Mouse (Mus musculus) G1E (cell line): ENCODE measurements around the gene Nfatc2ip. TPM values are rescaled to one million over a fixed set of nuclear protein-coding genes. Genes with fewer than 3 reads are reported as not detected.

Source experiments
- ATAC-seq: 2 replicates; pipeline ENCODE4 v1.8.0; 2016; ENCODE audit warnings: mild to moderate bottlenecking; ENCODE audit not compliant: insufficient number of reproducible peaks, poor library complexity, low FRiP score, severe bottlenecking; ENCODE audit errors: extremely low read depth
- DNase-seq: peaks from one replicate; pipeline ENCODE4 v3.0.0; 2012; ENCODE audit warnings: low spot score
- H3K27me3 ChIP-seq: 2 replicates; pipeline ENCODE4 v1.6.1; 2012; ENCODE audit warnings: mild to moderate bottlenecking, low read length, inconsistent platforms; ENCODE audit not compliant: insufficient read depth
- H3K36me3 ChIP-seq: replicated peaks from 2 replicates; pipeline ENCODE3; 2012; ENCODE audit warnings: mild to moderate bottlenecking, inconsistent platforms
- H3K4me1 ChIP-seq: 2 replicates; pipeline ENCODE4 v1.6.1; 2012; ENCODE audit warnings: low read depth, low read length, inconsistent platforms, mixed read lengths; ENCODE audit not compliant: insufficient read depth
- H3K4me3 ChIP-seq: 2 replicates; pipeline ENCODE4 v1.5.1; 2012; ENCODE audit warnings: low read depth, mild to moderate bottlenecking, inconsistent platforms, low read length, moderate library complexity, mixed read lengths
- H3K9me3 ChIP-seq: replicated peaks from 2 replicates; pipeline ENCODE4 v1.6.1; 2012; ENCODE audit warnings: inconsistent platforms
- CTCF ChIP-seq: IDR thresholded peaks from 2 replicates; pipeline ENCODE4 v1.5.1; 2012; ENCODE audit warnings: low read depth, low read length, inconsistent platforms, mixed read lengths
- GATA1 ChIP-seq: IDR thresholded peaks from 2 replicates; pipeline ENCODE4 v1.6.1; 2012; ENCODE audit warnings: borderline replicate concordance, low read length, inconsistent platforms, mixed read lengths
- GATA2 ChIP-seq: IDR thresholded peaks from 2 replicates; pipeline ENCODE4 v1.6.1; 2012; ENCODE audit warnings: low read depth, low read length, inconsistent platforms, borderline replicate concordance
- POLR2AphosphoS5 ChIP-seq: IDR thresholded peaks from 2 replicates; pipeline ENCODE4 v1.6.1; 2012; ENCODE audit warnings: low read depth, low read length, inconsistent platforms; ENCODE audit not compliant: insufficient replicate concordance
- TAL1 ChIP-seq: conservative IDR thresholded peaks from 2 replicates; pipeline ENCODE4 v1.6.1; 2012; ENCODE audit warnings: low read depth, low read length, inconsistent platforms, mixed read lengths
- polyA plus RNA-seq: library from polyadenylated mRNA; stranded (reverse); fragments of >175 nt; gene quantifications from 2 replicates; pipeline ENCODE4 v1.2.3, GENCODE M21; 2012
- total RNA-seq, 2 experiments: library from RNA; stranded (forward) in 1 of 2; stranded (reverse) in 1 of 2; fragments of 200-1000 nt in 1 of 2; fragments of >200 nt in 1 of 2; fragmentation: Nextera tagmentation in 1 of 2; gene quantifications; 2 replicates each; pipeline ENCODE4 v1.2.3; 2014 to 2017

Gene Nfatc2ip
- total and polyA plus RNA-seq, 3 experiments: 5.0 to 22.0 (median 16.8) TPM

- Histone ChIP-seq H3K4me1 (0 out of 2 replicates have a peak, but pooled peaks cover 2% of the 10 kb centered on the region), H3K27me3 (peaks cover 44% of the 10 kb centered on the region), H3K4me3 (no peak overlapping the region), H3K9me3 (no peaks in the 10 kb centered on the region), H3K36me3 (no peaks in the 10 kb centered on the region)
- ATAC-seq: no peak
- no peak for DNase-seq
- TF ChIP-seq CTCF: no peak
- no peak for TF ChIP-seq GATA1
- TF ChIP-seq POLR2AphosphoS5: no peak
- no peak for TF ChIP-seq TAL1
- no peak for TF ChIP-seq GATA2
Observed at GRCm38 (mm10) chr7:126338906-126339305, 57.6 kb downstream of the Nfatc2ip start.

- no peak for DNase-seq
- 0 out of 2 replicates have a peak, but pooled peaks cover 2% of the 10 kb centered on the region for H3K4me1 ChIP-seq
- no peaks in the 10 kb centered on the region for H3K36me3 ChIP-seq
- TF ChIP-seq GATA2 (no peak), CTCF (peak; percentile 38; the same call in 1 of the 2 replicates), POLR2AphosphoS5 (no peak)
- H3K27me3 ChIP-seq: peaks cover 40% of the 10 kb centered on the region
- H3K4me3 ChIP-seq: no peak overlapping the region
- ATAC-seq: no peak
- H3K9me3 ChIP-seq: no peaks in the 10 kb centered on the region
Observed at GRCm38 (mm10) chr7:126335556-126335955, 61.0 kb downstream of the Nfatc2ip start.

Other genes starting within 250 kb of the Nfatc2ip start
- 240 and 242 TPM in 2 replicates for gene Xpo6, start 196.2 kb downstream of the Nfatc2ip start, total RNA-seq (2014; fragmentation: Nextera tagmentation)
- gene Xpo6, start 196.2 kb downstream of the Nfatc2ip start, total RNA-seq (2017): 49.6 and 50.0 TPM in 2 replicates
- 114 and 180 TPM in 2 replicates for gene Xpo6, start 196.2 kb downstream of the Nfatc2ip start, polyA plus RNA-seq
- not detected in 2 replicates for gene Sbk1, start 124.1 kb downstream of the Nfatc2ip start, total RNA-seq (2014; fragmentation: Nextera tagmentation)
- 0.06 and 0.33 TPM in 2 replicates for gene Sbk1, start 124.1 kb downstream of the Nfatc2ip start, total RNA-seq (2017)
- gene Sbk1, start 124.1 kb downstream of the Nfatc2ip start, polyA plus RNA-seq: 0.26 and 0.31 TPM in 2 replicates
- gene Lat, start 27.2 kb downstream of the Nfatc2ip start, total RNA-seq (2014; fragmentation: Nextera tagmentation): 0.38 and 1.7 TPM in 2 replicates
- 14.6 and 15.6 TPM in 2 replicates for gene Lat, start 27.2 kb downstream of the Nfatc2ip start, total RNA-seq (2017)
- 10.1 and 12.7 TPM in 2 replicates for gene Lat, start 27.2 kb downstream of the Nfatc2ip start, polyA plus RNA-seq
- gene Spns1, start 19.3 kb downstream of the Nfatc2ip start, total RNA-seq (2014; fragmentation: Nextera tagmentation): 10.5 and 21.4 TPM in 2 replicates
- gene Spns1, start 19.3 kb downstream of the Nfatc2ip start, total RNA-seq (2017): 19.0 and 19.8 TPM in 2 replicates
- 55.2 and 55.4 TPM in 2 replicates for gene Spns1, start 19.3 kb downstream of the Nfatc2ip start, polyA plus RNA-seq
- not detected in 2 replicates for gene Cd19, start 18.2 kb upstream of the Nfatc2ip start, total RNA-seq (2014; fragmentation: Nextera tagmentation)
- not detected in 2 replicates for gene Cd19, start 18.2 kb upstream of the Nfatc2ip start, total RNA-seq (2017)
- not detected in 2 replicates for gene Cd19, start 18.2 kb upstream of the Nfatc2ip start, polyA plus RNA-seq
- 1.7 and 2.9 TPM in 2 replicates for gene Rabep2, start 32.0 kb upstream of the Nfatc2ip start, total RNA-seq (2014; fragmentation: Nextera tagmentation)
- 16.0 and 16.1 TPM in 2 replicates for gene Rabep2, start 32.0 kb upstream of the Nfatc2ip start, total RNA-seq (2017)
- 21.7 and 28.3 TPM in 2 replicates for gene Rabep2, start 32.0 kb upstream of the Nfatc2ip start, polyA plus RNA-seq
- 0.29 TPM in 1 of 2 replicates, not detected in the other for gene Atp2a1, start 66.4 kb upstream of the Nfatc2ip start, total RNA-seq (2014; fragmentation: Nextera tagmentation)
- gene Atp2a1, start 66.4 kb upstream of the Nfatc2ip start, total RNA-seq (2017): not detected in 2 replicates
- 0.02 TPM in 1 of 2 replicates, not detected in the other for gene Atp2a1, start 66.4 kb upstream of the Nfatc2ip start, polyA plus RNA-seq
- gene Sh2b1, start 78.7 kb upstream of the Nfatc2ip start, total RNA-seq (2014; fragmentation: Nextera tagmentation): 24.0 and 24.6 TPM in 2 replicates
- 8.3 and 8.9 TPM in 2 replicates for gene Sh2b1, start 78.7 kb upstream of the Nfatc2ip start, total RNA-seq (2017)
- 55.6 and 61.5 TPM in 2 replicates for gene Sh2b1, start 78.7 kb upstream of the Nfatc2ip start, polyA plus RNA-seq
- gene Tufm, start 90.6 kb upstream of the Nfatc2ip start, total RNA-seq (2014; fragmentation: Nextera tagmentation): 89.3 and 123 TPM in 2 replicates
- 80.3 and 81.9 TPM in 2 replicates for gene Tufm, start 90.6 kb upstream of the Nfatc2ip start, total RNA-seq (2017)
- 59.4 and 126 TPM in 2 replicates for gene Tufm, start 90.6 kb upstream of the Nfatc2ip start, polyA plus RNA-seq
- gene Atxn2l, start 106.7 kb upstream of the Nfatc2ip start, total RNA-seq (2014; fragmentation: Nextera tagmentation): 301 and 400 TPM in 2 replicates
- gene Atxn2l, start 106.7 kb upstream of the Nfatc2ip start, total RNA-seq (2017): 27.8 and 32.0 TPM in 2 replicates
- gene Atxn2l, start 106.7 kb upstream of the Nfatc2ip start, polyA plus RNA-seq: 843 and 964 TPM in 2 replicates
- 580 and 606 TPM in 2 replicates for gene Eif3c, start 169.7 kb upstream of the Nfatc2ip start, total RNA-seq (2014; fragmentation: Nextera tagmentation)
- 211 and 235 TPM in 2 replicates for gene Eif3c, start 169.7 kb upstream of the Nfatc2ip start, total RNA-seq (2017)
- 103 and 114 TPM in 2 replicates for gene Eif3c, start 169.7 kb upstream of the Nfatc2ip start, polyA plus RNA-seq
- gene Apobr, start 188.2 kb upstream of the Nfatc2ip start, total RNA-seq (2014; fragmentation: Nextera tagmentation): 1.3 and 3.7 TPM in 2 replicates
- gene Apobr, start 188.2 kb upstream of the Nfatc2ip start, total RNA-seq (2017): 4.4 and 5.5 TPM in 2 replicates
- 4.8 and 4.9 TPM in 2 replicates for gene Apobr, start 188.2 kb upstream of the Nfatc2ip start, polyA plus RNA-seq
- 27.9 and 35.1 TPM in 2 replicates for gene Cln3, start 189.1 kb upstream of the Nfatc2ip start, total RNA-seq (2014; fragmentation: Nextera tagmentation)
- 49.9 and 52.7 TPM in 2 replicates for gene Cln3, start 189.1 kb upstream of the Nfatc2ip start, total RNA-seq (2017)
- gene Cln3, start 189.1 kb upstream of the Nfatc2ip start, polyA plus RNA-seq: 10.9 and 15.4 TPM in 2 replicates
- gene Il27, start 198.2 kb upstream of the Nfatc2ip start, total RNA-seq (2014; fragmentation: Nextera tagmentation): not detected in 2 replicates
- not detected in 2 replicates for gene Il27, start 198.2 kb upstream of the Nfatc2ip start, total RNA-seq (2017)
- not detected in 2 replicates for gene Il27, start 198.2 kb upstream of the Nfatc2ip start, polyA plus RNA-seq
- 13.4 and 24.8 TPM in 2 replicates for gene Nupr1, start 234.1 kb upstream of the Nfatc2ip start, total RNA-seq (2014; fragmentation: Nextera tagmentation)
- 0.41 and 1.1 TPM in 2 replicates for gene Nupr1, start 234.1 kb upstream of the Nfatc2ip start, total RNA-seq (2017)
- gene Nupr1, start 234.1 kb upstream of the Nfatc2ip start, polyA plus RNA-seq: 9.8 and 11.1 TPM in 2 replicates